Mouse (Mus musculus) brown adipose tissue, adult 24 weeks (tissue): Measurements from ENCODE around the gene Yif1b. TPM values are rescaled to one million over a fixed set of nuclear protein-coding genes. Genes with fewer than 3 reads are reported as not detected.

Experiments used
- H3K27ac ChIP-seq: fragments of 200-500 bp; replicated peaks from 2 replicates; pipeline ENCODE4 v1.5.1; 2012; ENCODE audit warnings: low read depth, mild to moderate bottlenecking, low read length
- H3K4me1 ChIP-seq: fragments of 200-500 bp; 2 replicates; pipeline ENCODE4 v1.6.1; 2012; ENCODE audit warnings: low read length, mixed read lengths; ENCODE audit not compliant: control insufficient read depth, insufficient read depth, insufficient read length
- H3K4me3 ChIP-seq: fragments of 200-500 bp; 2 replicates; pipeline ENCODE4 v1.5.1; 2012; ENCODE audit warnings: low read depth, mild to moderate bottlenecking, low read length, moderate library complexity; ENCODE audit not compliant: insufficient read depth
- polyA plus RNA-seq: library from polyadenylated mRNA; stranded (reverse); fragments of >200 nt; gene quantifications from 2 replicates; pipeline ENCODE4 v1.2.4, GENCODE M21; 2012; ENCODE audit not compliant: missing spikeins, insufficient read depth, insufficient read length

Gene Yif1b
- polyA plus RNA-seq, 1 experiment = 79.7 TPM

DNA sequence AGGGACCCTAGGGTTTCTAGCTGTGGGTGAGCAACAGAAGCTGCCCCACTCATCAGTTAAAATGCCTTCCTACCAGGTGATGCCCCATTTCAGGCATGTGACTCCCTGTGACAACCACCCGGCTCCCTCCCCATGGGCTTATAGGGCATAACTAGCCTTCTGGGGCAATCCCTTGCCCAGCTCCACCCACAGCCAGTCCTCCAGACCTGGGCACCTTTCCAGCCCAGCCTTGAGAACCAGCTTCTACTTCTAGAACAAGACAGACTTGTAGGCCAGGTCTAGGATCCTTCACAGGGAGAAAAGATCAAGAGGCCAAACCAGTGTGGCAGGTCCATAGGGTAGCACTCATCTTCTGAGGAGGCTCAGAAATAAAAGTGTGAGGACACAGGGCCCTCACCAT is 19.2 kb downstream of the Yif1b start:
- H3K4me3 ChIP-seq = no peak overlapping the region
- no peak overlapping the region for H3K27ac ChIP-seq
- no peaks in the 10 kb centered on the region for H3K4me1 ChIP-seq

DNA sequence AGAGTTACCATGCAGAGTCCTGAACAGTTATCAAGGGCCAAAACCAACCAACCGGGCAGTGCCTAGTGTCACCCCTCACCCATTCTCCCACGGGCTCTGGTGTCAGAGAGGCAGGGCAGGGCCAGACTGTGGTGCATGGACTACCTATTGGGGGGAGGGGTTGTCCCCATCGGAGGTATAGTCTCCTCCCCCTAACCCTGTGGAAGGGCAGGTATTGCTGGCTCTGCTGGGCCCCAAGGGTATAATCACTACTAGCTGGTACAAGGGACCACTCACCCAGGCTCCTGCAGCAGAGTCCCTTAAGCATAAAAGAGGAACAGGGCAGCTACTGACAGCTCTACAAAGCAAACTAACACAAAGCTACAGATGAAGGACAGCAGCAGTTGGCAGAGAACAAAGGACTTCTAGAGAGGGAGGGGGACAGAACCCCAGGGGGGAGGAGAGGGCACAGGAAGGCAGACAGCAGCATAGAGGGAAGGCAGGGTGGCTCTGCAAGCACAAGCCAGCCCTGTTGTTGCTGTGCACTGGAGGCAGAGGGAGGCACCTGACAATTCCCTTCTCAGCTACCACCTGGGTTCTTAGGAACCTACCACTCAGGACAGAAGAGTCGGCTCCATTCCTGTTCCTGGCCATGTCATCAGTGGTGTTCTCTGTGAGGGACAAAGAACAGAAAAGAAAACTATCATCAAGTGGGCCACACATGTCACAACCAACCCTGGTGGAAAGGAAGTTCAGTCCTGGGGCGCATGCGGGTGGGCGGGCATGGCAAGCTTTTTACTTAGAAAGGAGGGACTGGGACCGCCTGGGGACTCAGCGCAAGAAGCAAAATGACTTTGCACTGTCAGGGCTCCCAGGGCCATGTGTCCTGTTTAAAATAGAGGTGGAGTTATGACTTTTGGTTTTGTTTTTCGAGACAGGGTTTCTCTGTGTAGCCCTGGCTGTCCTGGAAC is 21.9 kb downstream of the Yif1b start:
- Histone ChIP-seq H3K4me1 (no peaks in the 10 kb centered on the region), H3K4me3 (no peak overlapping the region), H3K27ac (no peak overlapping the region)

DNA sequence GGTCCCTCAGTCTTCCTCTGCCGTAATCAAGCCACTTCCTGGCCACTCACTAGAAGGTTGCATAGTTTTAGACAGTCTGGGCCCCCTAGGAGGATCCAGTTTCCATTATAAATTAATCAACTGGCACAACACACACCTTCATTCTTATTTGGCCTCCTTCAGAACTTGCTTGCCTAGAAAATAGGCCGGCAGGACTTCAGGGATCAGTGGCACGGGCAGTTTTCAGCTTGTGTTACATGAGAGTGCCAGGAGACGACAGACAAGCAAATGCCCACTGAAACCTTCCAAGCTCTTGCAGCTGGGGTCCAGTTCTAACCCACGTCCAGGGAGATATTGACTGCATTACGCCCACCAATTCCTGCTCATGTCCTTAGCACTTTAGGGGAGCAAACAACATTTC is 24.0 kb downstream of the Yif1b start:
- no peaks in the 10 kb centered on the region for H3K4me1 ChIP-seq
- H3K4me3 ChIP-seq = no peak overlapping the region
- H3K27ac ChIP-seq = no peak overlapping the region

DNA sequence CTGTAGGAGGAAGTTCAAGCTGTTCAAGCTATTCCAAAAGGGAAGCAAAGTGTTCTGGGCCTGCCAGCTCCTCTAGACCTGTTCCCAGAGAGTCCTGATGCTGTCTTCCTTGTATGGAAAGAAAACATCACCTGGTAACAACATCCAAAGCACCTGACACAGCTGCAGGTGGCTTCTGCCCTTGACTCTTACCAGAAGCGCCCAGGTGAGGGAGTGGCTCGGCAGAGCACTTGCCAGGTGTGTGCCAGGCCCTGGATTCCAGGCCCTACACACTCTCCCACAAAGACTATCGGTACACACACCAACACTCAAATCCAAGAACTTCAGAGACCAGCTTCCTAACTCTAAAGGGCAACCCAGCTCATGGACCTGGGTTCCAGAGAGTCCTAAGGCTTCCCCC is 25.7 kb downstream of the Yif1b start:
- Histone ChIP-seq H3K27ac (no peak overlapping the region), H3K4me3 (no peak overlapping the region), H3K4me1 (no peaks in the 10 kb centered on the region)

DNA sequence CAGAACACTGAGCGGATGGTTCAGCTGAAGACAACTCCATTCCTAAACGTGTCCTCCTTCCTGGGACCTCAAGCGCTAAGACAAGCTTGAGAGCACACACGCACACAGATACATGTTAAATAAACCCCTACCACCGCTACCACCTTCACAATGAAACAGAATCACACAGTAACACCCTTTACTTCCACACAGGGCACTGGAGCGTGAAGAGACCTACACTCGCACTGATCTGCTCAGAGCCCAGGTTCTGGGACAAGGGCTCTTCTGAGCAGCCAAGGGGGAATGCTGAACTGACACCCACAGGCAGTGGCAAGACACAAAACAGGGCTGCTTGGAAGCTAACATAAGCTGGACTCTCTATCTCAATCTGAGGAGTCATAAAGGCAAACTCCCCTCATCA is 27.5 kb downstream of the Yif1b start:
- H3K27ac ChIP-seq = no peak overlapping the region

DNA sequence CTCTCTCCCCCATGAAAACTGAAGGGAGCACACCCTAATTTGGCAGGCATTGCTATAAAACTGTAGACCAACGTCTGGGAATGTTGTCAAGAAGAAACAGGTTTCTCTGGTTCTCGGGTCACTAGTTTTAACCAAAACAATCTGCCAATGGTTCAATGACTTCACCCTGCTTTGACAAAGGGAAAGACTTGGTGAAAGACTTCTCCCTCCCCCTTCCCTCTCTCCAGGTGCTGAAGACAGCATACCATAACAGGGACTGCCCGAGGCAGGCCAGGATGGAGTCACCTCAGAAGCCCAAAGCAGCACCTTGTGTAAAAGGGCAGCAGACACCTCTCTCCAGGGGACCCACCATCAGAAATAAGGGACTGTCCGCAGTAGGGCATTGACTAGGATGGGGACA is 28.8 kb downstream of the Yif1b start:
- no peaks in the 10 kb centered on the region; the same call in 1 of the 2 replicates for H3K4me1 ChIP-seq

More for the DNA sequence above, 27.5 kb downstream of the Yif1b start:
- H3K4me3 ChIP-seq = no peak overlapping the region
- H3K4me1 ChIP-seq = no peaks in the 10 kb centered on the region

DNA sequence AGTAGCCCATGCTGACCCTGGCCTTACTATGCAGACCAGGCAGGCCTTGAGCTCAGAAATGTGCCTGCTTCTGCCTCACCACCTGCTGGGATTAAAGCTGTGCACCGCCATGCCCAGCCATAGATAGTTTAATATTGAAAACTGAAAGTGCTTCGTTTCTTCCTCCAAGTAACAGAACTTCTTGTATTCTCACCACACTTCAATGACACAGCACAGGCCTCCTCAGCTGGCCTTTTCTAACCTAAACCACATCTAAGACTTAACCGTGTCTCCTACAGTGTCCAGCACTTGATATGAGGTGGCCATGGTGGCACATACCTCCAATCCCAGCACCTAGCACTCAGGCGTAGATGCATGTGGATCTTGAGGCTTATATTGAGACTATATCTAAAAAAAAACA is 32.3 kb downstream of the Yif1b start:
- Histone ChIP-seq H3K4me1 (no peaks in the 10 kb centered on the region; the same call in 1 of the 2 replicates), H3K27ac (no peak overlapping the region), H3K4me3 (no peak overlapping the region)

More for the DNA sequence above, 28.8 kb downstream of the Yif1b start:
- no peak overlapping the region for H3K4me3 ChIP-seq
- H3K27ac ChIP-seq = no peak overlapping the region

DNA sequence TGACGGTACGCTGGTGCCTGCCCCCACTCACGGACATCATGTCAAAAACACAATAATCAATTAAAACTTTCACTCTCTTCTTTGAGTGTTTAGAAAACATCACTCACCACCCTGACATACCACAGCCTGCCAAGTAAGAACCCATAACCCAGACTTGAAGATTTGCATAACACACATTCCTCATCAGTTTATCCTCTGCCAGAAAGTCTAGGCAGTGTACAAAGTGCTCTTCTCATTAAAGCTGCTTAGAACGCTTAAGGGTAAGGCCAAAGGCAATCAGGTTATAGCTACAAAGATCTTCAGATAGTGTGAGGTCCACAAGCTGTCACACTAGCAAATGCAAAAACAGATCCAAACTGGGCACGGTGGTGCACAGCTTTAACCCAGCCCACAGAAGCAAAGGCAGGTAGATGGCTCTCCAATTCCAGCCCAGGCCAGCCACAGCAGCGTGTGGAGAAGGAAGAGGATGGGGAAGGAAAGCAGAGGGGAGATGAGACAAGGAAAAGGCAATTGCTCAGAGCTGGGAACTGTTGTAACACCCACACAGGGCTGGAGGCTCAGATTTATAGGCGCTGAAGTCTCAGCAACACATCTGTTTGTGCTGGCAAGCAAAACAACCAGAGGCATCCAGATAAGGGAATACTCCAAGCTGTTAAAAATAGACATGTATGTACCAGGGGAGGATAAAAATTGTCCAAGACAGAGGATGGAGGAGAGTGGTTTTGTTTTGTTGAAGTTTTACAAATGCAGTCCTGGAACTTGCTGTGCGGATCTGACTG is 33.7 kb downstream of the Yif1b start:
- H3K4me1 ChIP-seq = no peaks in the 10 kb centered on the region; the same call in 1 of the 2 replicates
- H3K4me3 ChIP-seq = no peak overlapping the region
- H3K27ac ChIP-seq = no peak overlapping the region

DNA sequence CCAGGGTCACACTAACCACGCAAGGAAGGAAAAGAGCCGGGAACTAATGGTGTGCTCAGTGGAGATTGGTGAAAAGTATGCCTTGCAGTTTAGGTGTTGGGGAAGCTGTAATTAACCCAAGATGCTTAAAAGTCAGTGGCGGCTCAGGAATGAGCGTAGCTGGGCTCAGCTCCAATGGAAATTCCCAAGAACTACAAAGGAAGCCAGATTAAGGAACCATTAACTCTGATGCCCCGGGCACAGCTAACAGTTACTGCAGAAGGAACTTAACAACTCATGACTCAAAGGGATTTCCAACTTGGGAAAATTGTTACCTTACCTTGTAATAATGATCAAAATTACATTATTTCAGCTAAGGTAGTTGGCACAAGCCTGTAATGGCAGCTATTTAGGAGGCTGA is 38.6 kb downstream of the Yif1b start:
- no peak overlapping the region for H3K4me3 ChIP-seq
- H3K4me1 ChIP-seq = no peaks in the 10 kb centered on the region; the same call in 1 of the 2 replicates
- peak overlapping the region; percentile 56; the same call in 1 of the 2 replicates for H3K27ac ChIP-seq

DNA sequence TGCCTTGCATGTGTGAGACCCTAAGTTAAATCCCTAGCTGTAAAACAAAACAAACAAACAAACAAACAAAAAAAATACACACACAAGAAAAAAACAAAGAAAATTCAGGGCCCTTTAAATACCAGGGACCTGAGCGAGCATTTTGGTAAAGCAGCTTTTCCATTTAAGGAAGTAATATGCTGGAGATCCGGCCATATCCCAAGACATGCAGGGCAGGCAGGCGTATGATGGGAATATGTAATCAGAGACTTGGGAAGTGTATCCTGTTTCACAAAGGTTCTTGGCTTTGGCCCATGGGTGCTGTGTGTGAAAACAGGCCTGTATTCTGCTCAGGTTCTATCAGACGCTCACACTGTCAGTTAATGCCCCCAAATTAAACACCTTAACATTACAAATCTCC is 39.4 kb downstream of the Yif1b start:
- Histone ChIP-seq H3K4me3 (no peak overlapping the region), H3K4me1 (no peaks in the 10 kb centered on the region), H3K27ac (peak overlapping the region; percentile 56; the same call in 1 of the 2 replicates)

DNA sequence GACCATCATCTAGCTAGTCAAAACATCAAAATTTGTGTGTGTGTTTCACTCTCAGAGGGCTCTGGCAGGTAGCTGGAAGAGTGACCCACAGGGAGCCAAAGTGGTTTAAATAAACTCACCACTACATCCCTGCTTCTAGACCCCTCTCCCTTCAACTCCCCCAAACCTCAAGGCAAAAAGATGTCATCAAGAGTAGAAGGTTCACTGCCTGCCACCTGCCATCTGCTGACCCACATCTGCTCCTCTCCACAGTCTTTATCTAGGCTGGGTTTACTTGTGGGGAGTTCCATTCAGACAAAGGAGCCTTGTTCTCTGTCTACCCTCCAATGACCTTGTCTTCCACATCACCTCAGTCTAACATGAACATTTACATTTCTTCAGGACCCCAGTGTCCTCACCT is 41.1 kb downstream of the Yif1b start:
- no peak overlapping the region for H3K4me3 ChIP-seq
- no peak overlapping the region for H3K27ac ChIP-seq
- no peaks in the 10 kb centered on the region for H3K4me1 ChIP-seq

DNA sequence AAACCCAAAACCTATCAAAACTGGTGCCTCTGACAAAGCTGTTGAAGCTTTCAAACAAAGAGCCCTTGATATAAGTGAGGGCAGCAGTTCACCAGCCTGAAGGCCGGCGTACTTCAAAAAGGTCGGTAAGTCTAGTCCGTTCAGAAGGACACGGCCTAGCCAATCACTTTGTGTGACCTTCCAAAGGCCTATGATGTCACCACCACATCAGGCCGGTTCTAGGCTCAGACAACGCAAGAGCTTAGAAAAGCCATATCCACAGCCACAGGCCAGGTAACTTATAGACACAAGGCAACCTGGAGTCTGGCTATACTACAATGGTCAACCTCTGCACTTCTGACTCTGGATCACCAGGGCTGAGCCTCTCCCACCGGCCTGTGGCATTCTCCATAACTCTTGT is 41.8 kb downstream of the Yif1b start:
- Histone ChIP-seq H3K4me3 (no peak overlapping the region), H3K4me1 (no peaks in the 10 kb centered on the region), H3K27ac (0 out of 2 replicates have a peak overlapping the region, but pooled peaks have one; percentile 8)

DNA sequence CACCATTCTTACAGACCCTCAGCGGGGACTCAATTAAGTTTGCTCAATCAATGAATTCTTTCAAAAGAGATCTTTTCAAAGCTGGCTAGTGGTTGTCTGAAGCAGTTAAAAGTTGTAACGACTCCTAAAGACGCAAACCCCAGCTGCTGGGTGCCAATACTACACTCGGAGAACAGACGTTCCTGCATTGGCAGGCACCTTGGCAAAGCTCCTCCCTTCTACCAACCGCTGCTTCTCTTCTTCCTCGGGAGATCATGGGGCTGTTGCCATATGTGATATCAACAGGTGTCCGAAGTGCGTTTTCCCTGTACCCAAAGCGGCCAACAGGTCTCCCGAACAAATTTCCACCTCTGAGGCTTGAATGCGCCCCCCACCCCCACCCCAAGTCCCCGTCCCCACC is 42.7 kb downstream of the Yif1b start:
- H3K4me1 ChIP-seq = no peaks in the 10 kb centered on the region
- H3K4me3 ChIP-seq = peak overlapping the region; percentile 66
- H3K27ac ChIP-seq = no peak overlapping the region

DNA sequence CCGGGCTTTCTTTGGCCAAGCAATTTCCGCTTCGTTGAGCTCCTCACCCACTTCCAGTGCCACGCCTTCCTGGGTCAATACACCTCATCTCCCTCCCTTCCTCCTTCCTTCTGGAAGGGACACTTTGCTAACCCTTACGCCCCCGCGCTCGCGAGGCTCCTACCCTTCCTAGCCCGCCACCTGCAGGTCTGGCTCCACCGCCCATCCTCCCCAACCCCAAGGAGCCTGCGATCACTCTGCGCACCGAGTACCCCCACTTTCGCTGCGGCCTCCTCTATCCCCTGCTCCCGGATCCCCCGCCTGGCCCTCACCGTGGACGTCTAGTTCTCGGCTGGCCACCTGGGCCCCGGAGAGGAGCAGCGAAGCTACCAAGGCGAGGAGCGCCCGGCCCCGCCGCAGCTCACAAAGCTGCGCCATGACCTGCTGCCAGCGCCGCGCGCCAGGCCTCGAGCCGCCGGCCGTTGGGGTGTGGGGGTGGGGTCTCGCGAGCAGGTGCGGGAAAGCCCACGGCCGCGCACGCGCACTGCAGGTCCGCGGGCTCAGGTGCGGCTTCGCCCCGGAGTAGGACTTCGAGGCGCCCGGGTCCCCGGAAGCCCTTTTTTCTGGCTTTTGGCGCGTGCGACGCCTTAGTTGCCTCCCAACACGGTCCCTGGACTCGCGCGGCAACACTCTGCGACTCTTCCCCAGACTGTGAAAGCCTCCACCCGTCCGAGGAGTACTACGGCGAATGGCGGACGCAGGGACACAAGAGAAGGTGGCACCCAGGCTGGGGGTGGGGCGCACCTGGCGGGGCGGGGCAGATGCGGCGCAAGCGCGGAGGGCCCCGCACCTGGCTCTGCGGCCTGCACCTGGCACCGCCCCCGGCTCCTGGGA is 43.3 kb downstream of the Yif1b start, which contains the start of gene Spint2:
TSS of gene Spint2 (minus strand) at position 712 of the 873 bp plus-strand sequence.
- H3K4me1 ChIP-seq = no peaks in the 10 kb centered on the region
- peak within 1 kb of the TSS; percentile 66 for H3K4me3 ChIP-seq
- H3K27ac ChIP-seq = no peak within 1 kb of the TSS
